Mouse (Mus musculus) spleen, postnatal 4 days (tissue): ENCODE measurements at regions not wholly inside any gene's neighbourhood (a gene's known extent, or its start where the extent isn't known, plus 50 kb on each side); places are given as distances from the start of the nearest gene placed in this dataset.
A peak's percentile ranks its signal among the peaks of the same experiment; 100 is the strongest.

Experiments used
- DNase-seq, 2 experiments: peaks; one replicate each; pipeline ENCODE4 v3.0.0; 2022; ENCODE audit warnings: low spot score in 2 of 2

DNA sequence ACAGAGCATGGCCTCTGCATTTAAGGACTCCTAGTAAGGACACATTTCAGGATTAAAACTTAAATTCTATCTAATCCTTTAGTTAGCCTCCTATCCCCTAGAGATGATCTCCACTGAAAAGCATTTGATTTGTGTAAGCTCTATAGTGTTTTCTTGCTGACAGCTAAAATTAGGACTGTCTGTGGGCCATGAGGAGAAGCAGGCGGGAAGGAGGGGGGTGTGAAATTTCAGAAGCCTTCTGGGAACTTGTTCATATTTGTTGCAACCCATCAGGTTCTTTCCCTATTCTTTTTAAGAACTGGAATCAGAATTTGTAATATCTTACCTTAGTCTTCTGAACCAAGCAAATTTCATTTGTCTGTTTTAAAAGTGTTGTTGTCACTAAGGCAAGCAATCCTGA, 114.7 kb upstream of the Sp4 start:
- DNase-seq, result no peak

GRCm38 (mm10) chr12:118411767-118412430, 110.7 kb upstream of the Sp4 start:
- no peak for DNase-seq

DNA sequence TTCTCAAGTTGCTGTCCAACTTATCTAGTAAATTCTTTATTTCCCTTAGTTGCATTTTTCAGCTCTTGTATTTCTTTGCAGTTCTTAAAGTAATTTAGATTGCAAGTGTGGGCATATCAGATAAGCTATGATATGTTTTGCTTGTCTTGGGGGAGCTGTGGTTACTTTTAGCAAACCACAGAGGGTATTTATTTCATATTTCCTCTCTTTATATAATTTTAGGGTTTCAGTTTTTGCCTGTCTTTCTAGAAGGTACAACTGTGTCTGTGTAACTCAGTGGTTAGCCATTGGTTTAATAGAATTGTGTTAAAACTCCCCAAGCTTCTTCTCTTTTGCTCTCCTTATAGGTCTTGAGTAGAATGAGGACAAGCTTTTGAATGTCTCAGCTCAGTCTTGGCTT, 109.7 kb upstream of the Sp4 start:
- no peak for DNase-seq

- no peak for DNase-seq
Observed at GRCm38 (mm10) chr12:118405135-118405534, 103.9 kb upstream of the Sp4 start.

- DNase-seq, result no peak
Observed at GRCm38 (mm10) chr12:118404171-118404570, 102.9 kb upstream of the Sp4 start.

GRCm38 (mm10) chr12:118403519-118404087, 102.4 kb upstream of the Sp4 start:
- no peak for DNase-seq

- DNase-seq, result no peak
Observed at GRCm38 (mm10) chr12:118401377-118401776, 100.1 kb upstream of the Sp4 start.

- DNase-seq, result no peak
Observed at GRCm38 (mm10) chr12:118391654-118392053, 90.4 kb upstream of the Sp4 start.

DNA sequence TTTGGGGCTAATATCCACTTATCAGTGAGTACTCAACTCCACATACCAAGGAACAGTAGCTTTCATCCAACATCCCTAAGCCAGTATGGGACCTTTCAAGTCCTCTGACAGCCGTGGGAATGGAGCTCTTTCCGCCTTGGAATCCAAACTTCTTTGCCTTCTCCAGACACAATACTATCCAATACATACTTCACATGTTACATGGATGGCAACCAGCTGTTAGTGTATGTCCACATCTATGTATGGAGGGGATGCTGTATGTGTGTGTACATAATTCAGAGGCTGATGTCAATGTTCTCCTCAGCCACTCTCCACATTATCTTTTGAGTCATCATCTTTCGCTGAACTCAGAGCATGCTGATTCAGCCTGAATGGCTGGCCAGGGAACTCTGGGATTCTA, 79.8 kb upstream of the Sp4 start:
- no peak for DNase-seq

- DNase-seq, result no peak
Observed at GRCm38 (mm10) chr12:118377898-118378297, 76.7 kb upstream of the Sp4 start.

GRCm38 (mm10) chr12:118376521-118377493, 75.6 kb upstream of the Sp4 start:
- DNase-seq, result peak; percentile 43 to 69

DNA sequence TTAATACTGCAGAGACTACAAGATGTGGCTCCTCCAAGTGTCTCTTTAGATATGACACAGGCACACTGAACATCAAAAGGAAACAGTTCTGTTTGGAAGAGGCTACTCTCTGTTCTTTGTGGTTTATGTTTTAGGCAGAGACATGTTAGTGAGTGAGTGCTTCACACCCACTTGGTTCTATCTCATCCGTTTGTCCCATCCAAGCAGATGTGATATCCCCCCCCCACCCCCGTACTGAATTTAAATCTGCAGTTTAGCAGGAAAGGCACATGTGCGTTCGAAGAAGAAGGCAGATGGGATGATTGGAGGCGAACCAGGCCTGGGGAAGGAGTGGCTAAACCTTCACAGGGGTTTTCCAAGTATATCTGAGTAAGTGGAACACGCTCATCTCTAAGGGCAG, 72.0 kb upstream of the Sp4 start:
- no peak for DNase-seq

GRCm38 (mm10) chr12:118371905-118372304, 70.7 kb upstream of the Sp4 start:
- DNase-seq, result no peak

DNA sequence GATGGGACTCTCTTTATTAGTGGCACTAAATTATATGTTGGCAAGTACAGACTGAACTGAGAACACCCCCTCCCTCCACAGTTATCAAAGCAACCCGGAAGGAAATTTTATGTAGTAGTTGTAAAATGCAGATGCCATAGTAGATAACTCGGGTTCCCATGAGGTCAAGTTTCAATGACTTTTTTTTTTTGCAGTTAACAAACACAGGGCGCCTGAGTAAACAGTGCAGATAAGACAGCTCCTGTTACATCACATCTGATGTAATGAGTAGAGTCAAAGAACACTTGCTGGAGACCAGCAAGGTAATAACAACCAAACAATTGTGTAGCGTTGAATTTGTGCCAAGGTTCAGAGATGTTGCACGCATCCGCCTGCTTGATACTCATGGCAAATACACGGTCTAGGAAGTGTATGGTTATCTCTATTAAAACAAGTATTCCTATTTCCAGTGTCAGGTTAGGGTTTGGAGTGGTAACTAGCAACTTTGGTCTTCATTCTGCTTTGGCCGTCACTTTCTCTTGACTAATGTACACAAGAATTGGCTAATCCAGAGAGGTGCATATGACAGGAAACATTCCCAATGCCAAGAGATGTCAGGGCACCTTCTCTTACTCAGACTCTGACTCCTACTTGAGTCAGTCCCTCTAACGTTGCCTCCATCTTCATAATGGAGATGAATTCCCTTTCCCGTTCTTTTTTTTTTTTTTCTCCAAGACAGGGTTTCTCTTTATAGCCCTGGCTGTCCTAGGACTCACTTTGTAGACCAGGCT, 66.3 kb upstream of the Sp4 start:
- no peak for DNase-seq

- DNase-seq, result no peak
Observed at GRCm38 (mm10) chr12:118352866-118353265, 51.6 kb upstream of the Sp4 start.

- DNase-seq, result no peak
Observed at GRCm38 (mm10) chr12:118351421-118351820, 50.2 kb upstream of the Sp4 start.
